Comparison of ENCODE assay signal across 12 mouse cellular contexts in genomic region chr7:89418127-89418653, GRCm38 (mm10). TPM values are rescaled to one million over a fixed set of nuclear protein-coding genes. Genes with fewer than 3 reads are reported as not detected.
DNase-seq lines count a peak whose midpoint lies in the region; ATAC-seq and TF ChIP-seq lines count a peak whose summit lies in the region.
"Had no signal": no experiment of that assay in that cellular context is flagged by ENCODE, and none has a peak within 500 bp of the region (broad histone marks: within the 10 kb centered on the region; RNA-seq: fewer than 3 reads in every experiment).

No protein-coding gene starts in this region.

- no peak overlapping the region for H3K4me2 ChIP-seq in forebrain, embryonic 16.5 days (ENCODE audit: low read length)
- H3K4me2 ChIP-seq in forebrain, embryonic 12.5 days, result no peak overlapping the region
- peak overlapping the region; percentile 18; the same call in 1 of the 2 replicates for H3K4me2 ChIP-seq in intestine, embryonic 14.5 days (ENCODE audit: low read length)
- H3K4me2 ChIP-seq in intestine, embryonic 15.5 days (replicated peaks), result no peak overlapping the region
- H3K4me2 ChIP-seq in lung, postnatal 0 days (replicated peaks; ENCODE audit: low read depth, low read length), result no peak overlapping the region
- H3K4me2 ChIP-seq in stomach, embryonic 15.5 days, result no peak overlapping the region

- no peak for TF ChIP-seq CTCF in lung, postnatal 0 days (IDR thresholded peaks at IDR 0.05)

- H3K27me3 ChIP-seq in forebrain, embryonic 16.5 days (replicated peaks; ENCODE audit: control insufficient read depth, insufficient read depth, low read length), result no peaks in the 10 kb centered on the region
- no peaks in the 10 kb centered on the region; the same call in 1 of the 2 replicates for H3K27me3 ChIP-seq in forebrain, embryonic 12.5 days
- no peaks in the 10 kb centered on the region for H3K27me3 ChIP-seq in intestine, embryonic 14.5 days (replicated peaks; ENCODE audit: control insufficient read depth, insufficient read depth, low read length)
- no peaks in the 10 kb centered on the region for H3K27me3 ChIP-seq in intestine, embryonic 15.5 days (replicated peaks)
- H3K27me3 ChIP-seq in lung, postnatal 0 days (replicated peaks; ENCODE audit: insufficient read depth, low read length), result no peaks in the 10 kb centered on the region
- no peaks in the 10 kb centered on the region for H3K27me3 ChIP-seq in stomach, embryonic 15.5 days (replicated peaks)

- no peaks in the 10 kb centered on the region for H3K9me3 ChIP-seq in forebrain, embryonic 16.5 days (ENCODE audit: control insufficient read depth, low read length)
- no peaks in the 10 kb centered on the region for H3K9me3 ChIP-seq in forebrain, embryonic 12.5 days
- no peaks in the 10 kb centered on the region for H3K9me3 ChIP-seq in intestine, embryonic 14.5 days (ENCODE audit: control insufficient read depth, low read length)
- no peaks in the 10 kb centered on the region for H3K9me3 ChIP-seq in intestine, embryonic 15.5 days
- H3K9me3 ChIP-seq in lung, postnatal 0 days (ENCODE audit: low read length), result no peaks in the 10 kb centered on the region
- no peaks in the 10 kb centered on the region for H3K9me3 ChIP-seq in stomach, embryonic 15.5 days

- TF ChIP-seq EP300 in lung, postnatal 0 days (IDR thresholded peaks at IDR 0.05), result peak; percentile 23; the same call in 1 of the 2 replicates

- no peak for DNase-seq in intestine, embryonic 14.5 days (ENCODE audit: low spot score)
- peak; percentile 45 for DNase-seq in lung, postnatal 0 days (ENCODE audit: low spot score)
- DNase-seq in lung, postnatal 25 days (ENCODE audit: low spot score), result no peak
- DNase-seq in T-cell, adult 2 months (ENCODE audit: low spot score), result no peak
- DNase-seq: cerebellum, postnatal 25 days; spleen, adult 18-20 months; thymus, adult 18-20 months had no signal

- H3K4me3 ChIP-seq in forebrain, embryonic 16.5 days (replicated peaks; ENCODE audit: low read length), result no peak overlapping the region
- no peak overlapping the region for H3K4me3 ChIP-seq in forebrain, embryonic 12.5 days (replicated peaks)
- no peak overlapping the region for H3K4me3 ChIP-seq in intestine, embryonic 14.5 days (ENCODE audit: low read depth, low read length)
- no peak overlapping the region for H3K4me3 ChIP-seq in intestine, embryonic 15.5 days (replicated peaks)
- no peak overlapping the region for H3K4me3 ChIP-seq in lung, postnatal 0 days (ENCODE audit: low read depth, low read length)
- H3K4me3 ChIP-seq in stomach, embryonic 15.5 days (replicated peaks), result no peak overlapping the region

- H3K4me1 ChIP-seq in forebrain, embryonic 16.5 days (replicated peaks; ENCODE audit: control insufficient read depth, insufficient read depth, low read length), result 0 out of 2 replicates have a peak, but pooled peaks cover 2% of the 10 kb centered on the region
- no peaks in the 10 kb centered on the region for H3K4me1 ChIP-seq in forebrain, embryonic 12.5 days
- H3K4me1 ChIP-seq in intestine, embryonic 14.5 days (replicated peaks; ENCODE audit: control insufficient read depth, insufficient read depth, low read length), result no peaks in the 10 kb centered on the region
- 0 out of 2 replicates have a peak, but pooled peaks cover 2% of the 10 kb centered on the region for H3K4me1 ChIP-seq in intestine, embryonic 15.5 days (replicated peaks)
- no peaks in the 10 kb centered on the region for H3K4me1 ChIP-seq in lung, postnatal 0 days (ENCODE audit: insufficient read depth, low read depth, low read length)
- peaks cover 15% of the 10 kb centered on the region for H3K4me1 ChIP-seq in stomach, embryonic 15.5 days

- no peak overlapping the region for H3K9ac ChIP-seq in forebrain, embryonic 16.5 days (replicated peaks; ENCODE audit: low read depth, low read length)
- H3K9ac ChIP-seq in forebrain, embryonic 12.5 days, result no peak overlapping the region
- H3K9ac ChIP-seq in intestine, embryonic 14.5 days (ENCODE audit: low read length), result no peak overlapping the region
- H3K9ac ChIP-seq in intestine, embryonic 15.5 days, result no peak overlapping the region
- no peak overlapping the region for H3K9ac ChIP-seq in lung, postnatal 0 days (replicated peaks; ENCODE audit: low read depth)
- H3K9ac ChIP-seq in stomach, embryonic 15.5 days, result no peak overlapping the region
- H3K9ac ChIP-seq: liver, embryonic 14.5 days had no signal

- WGBS in forebrain, embryonic 16.5 days, result 83% methylated on average over 8 of the region's 8 CpGs
- 85% methylated on average over 8 of the region's 8 CpGs for WGBS in forebrain, embryonic 12.5 days
- 55% methylated on average over 8 of the region's 8 CpGs for WGBS in intestine, embryonic 14.5 days
- WGBS in intestine, embryonic 15.5 days, result 61% methylated on average over 8 of the region's 8 CpGs
- WGBS in lung, postnatal 0 days, result 54% methylated on average over 8 of the region's 8 CpGs
- WGBS in stomach, embryonic 15.5 days, result 45% methylated on average over 8 of the region's 8 CpGs

- no peak overlapping the region for H3K27ac ChIP-seq in forebrain, embryonic 16.5 days (ENCODE audit: low read length)
- H3K27ac ChIP-seq in forebrain, embryonic 12.5 days, result no peak overlapping the region
- peak overlapping the region; percentile 24; the same call in 1 of the 2 replicates for H3K27ac ChIP-seq in intestine, embryonic 14.5 days (ENCODE audit: low read depth)
- no peak overlapping the region for H3K27ac ChIP-seq in intestine, embryonic 15.5 days
- no peak overlapping the region for H3K27ac ChIP-seq in lung, postnatal 0 days (ENCODE audit: low read length)
- peak overlapping the region; percentile 31; the same call in 1 of the 2 replicates for H3K27ac ChIP-seq in stomach, embryonic 15.5 days
- H3K27ac ChIP-seq: liver, embryonic 14.5 days had no signal

- no peaks in the 10 kb centered on the region for H3K36me3 ChIP-seq in forebrain, embryonic 16.5 days (ENCODE audit: control insufficient read depth, insufficient read depth)
- no peaks in the 10 kb centered on the region for H3K36me3 ChIP-seq in forebrain, embryonic 12.5 days (replicated peaks)
- no peaks in the 10 kb centered on the region for H3K36me3 ChIP-seq in intestine, embryonic 14.5 days (ENCODE audit: control insufficient read depth, insufficient read depth, low read length)
- H3K36me3 ChIP-seq in intestine, embryonic 15.5 days, result no peaks in the 10 kb centered on the region
- H3K36me3 ChIP-seq in lung, postnatal 0 days (ENCODE audit: insufficient read depth, low read length), result no peaks in the 10 kb centered on the region
- H3K36me3 ChIP-seq in stomach, embryonic 15.5 days, result no peaks in the 10 kb centered on the region

- ATAC-seq in forebrain, embryonic 16.5 days, result peak; percentile 26; the same call in 1 of the 2 replicates
- ATAC-seq in forebrain, embryonic 12.5 days (ENCODE audit: low FRiP score), result no peak
- no peak for ATAC-seq in intestine, embryonic 14.5 days (replicated peaks; ENCODE audit: low FRiP score, low TSS enrichment, low read depth)
- ATAC-seq in intestine, embryonic 15.5 days, result no peak
- peak; percentile 63 for ATAC-seq in lung, postnatal 0 days
- ATAC-seq in stomach, embryonic 15.5 days (ENCODE audit: insufficient read depth, low FRiP score, low read depth), result no peak

RNA-seq across cellular contexts. Expression of gene Fzd4, which starts 14.0 kb away (rescaled TPM):
- polyA plus RNA-seq in forebrain, embryonic 16.5 days (2015; fragmentation: Nextera tagmentation; extraction: Ambion mirVana), result 1.6 and 2.1 TPM in 2 replicates
- polyA plus RNA-seq in forebrain, embryonic 12.5 days (2016; fragmentation: Nextera tagmentation; extraction: Ambion mirVana), result 2.4 and 3.3 TPM in 2 replicates
- 13.7 and 14.6 TPM in 2 replicates for polyA plus RNA-seq in intestine, embryonic 14.5 days (2014; fragmentation: Nextera tagmentation; extraction: Ambion mirVana)
- 9.1 and 9.5 TPM in 2 replicates for polyA plus RNA-seq in intestine, embryonic 15.5 days (2015; fragmentation: Nextera tagmentation; extraction: Ambion mirVana)
- 14.3 and 16.1 TPM in 2 replicates for polyA plus RNA-seq in lung, postnatal 0 days (2015; fragmentation: Nextera tagmentation; extraction: Ambion mirVana)
- 12.8 and 13.9 TPM in 2 replicates for polyA plus RNA-seq in stomach, embryonic 15.5 days (2015; fragmentation: Nextera tagmentation; extraction: Ambion mirVana)

RNA-seq across cellular contexts. Expression of gene Tmem135, which starts 14.2 kb away (rescaled TPM):
- polyA plus RNA-seq in forebrain, embryonic 16.5 days (2015; fragmentation: Nextera tagmentation; extraction: Ambion mirVana), result 25.7 and 27.5 TPM in 2 replicates
- polyA plus RNA-seq in forebrain, embryonic 12.5 days (2016; fragmentation: Nextera tagmentation; extraction: Ambion mirVana), result 19.2 and 26.4 TPM in 2 replicates
- 29.8 and 30.4 TPM in 2 replicates for polyA plus RNA-seq in intestine, embryonic 14.5 days (2014; fragmentation: Nextera tagmentation; extraction: Ambion mirVana)
- 42.4 and 43.8 TPM in 2 replicates for polyA plus RNA-seq in intestine, embryonic 15.5 days (2015; fragmentation: Nextera tagmentation; extraction: Ambion mirVana)
- polyA plus RNA-seq in lung, postnatal 0 days (2015; fragmentation: Nextera tagmentation; extraction: Ambion mirVana), result 21.7 and 26.1 TPM in 2 replicates
- polyA plus RNA-seq in stomach, embryonic 15.5 days (2015; fragmentation: Nextera tagmentation; extraction: Ambion mirVana), result 35.5 and 37.3 TPM in 2 replicates

Comparison
In these comparisons a context has a peak if more than half of its experiments do, and no peak if none do; other contexts are left out.
1. ATAC-seq: peak in forebrain, embryonic 16.5 days (single experiment) and lung, postnatal 0 days (single experiment); none in forebrain, embryonic 12.5 days (single experiment), intestine, embryonic 14.5 days (single experiment), intestine, embryonic 15.5 days (single experiment) and stomach, embryonic 15.5 days (single experiment).
2. H3K27ac ChIP-seq: peak in intestine, embryonic 14.5 days (single experiment) and stomach, embryonic 15.5 days (single experiment); none in forebrain, embryonic 16.5 days (single experiment), forebrain, embryonic 12.5 days (single experiment), intestine, embryonic 15.5 days (single experiment) and lung, postnatal 0 days (single experiment).